Mouse (Mus musculus) C2C12 (cell line): ENCODE measurements around the gene Nr3c2.

Source experiments
- CTCF ChIP-seq: IDR thresholded peaks from one replicate; pipeline ENCODE4 v1.5.1; 2011; ENCODE audit not compliant: control insufficient read depth, insufficient read depth, insufficient read length
- MAX ChIP-seq: IDR thresholded peaks from one replicate; pipeline ENCODE4 v1.6.1; 2011; ENCODE audit warnings: mild to moderate bottlenecking, control low read depth
- USF1 ChIP-seq: IDR thresholded peaks from one replicate; pipeline ENCODE4 v1.6.1; 2011; ENCODE audit warnings: low read depth, mild to moderate bottlenecking, control low read depth, moderate library complexity

GRCm38 (mm10) chr8:77154496-77154895, 255.3 kb downstream of the Nr3c2 start:
- TF ChIP-seq USF1 (no peak), CTCF (no peak), MAX (no peak)
